Mouse (Mus musculus): ENCODE data around the gene Ptpn6.
"Not testable (repeated sequence)": the region's sequence is repeated elsewhere in the genome, so short reads cannot be mapped to it uniquely, and the experiment has no call there.

Ptpn6 gene

DNA sequence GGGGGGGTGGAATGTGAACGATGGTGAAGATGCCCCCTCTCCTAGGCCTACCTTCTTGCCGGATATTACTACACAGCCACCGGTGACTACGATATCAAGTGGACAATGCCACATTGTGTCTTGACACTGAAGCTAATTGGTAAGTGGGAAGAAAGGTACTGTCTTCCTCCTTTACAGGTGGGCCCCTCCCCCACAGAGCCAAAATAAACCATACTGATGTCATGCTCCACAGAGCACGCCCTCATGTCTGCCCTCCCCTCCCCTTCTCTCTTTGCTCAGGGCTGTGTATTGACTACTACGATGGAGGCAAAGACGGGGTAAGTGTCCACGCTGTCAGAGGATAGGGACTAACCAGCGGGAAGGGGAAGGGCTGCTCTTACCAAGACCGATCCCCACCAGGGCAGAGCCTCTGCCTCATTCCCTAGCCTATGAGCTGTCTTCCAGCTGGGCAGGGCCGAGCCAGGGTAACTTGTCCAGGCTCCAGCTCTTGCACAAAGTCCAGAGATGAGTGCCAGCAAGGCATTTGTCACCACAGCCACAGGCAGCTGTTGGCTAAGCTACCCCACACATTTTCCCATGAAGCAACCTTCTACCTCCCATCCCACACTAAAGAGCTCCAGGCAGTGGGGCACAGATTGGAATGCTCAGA, 38.4 kb downstream of the Ptpn6 start:
- DNase-seq (ENCODE audit: low spot score in 2 of 2): peak in 1 of 2 experiments; percentile 51

DNA sequence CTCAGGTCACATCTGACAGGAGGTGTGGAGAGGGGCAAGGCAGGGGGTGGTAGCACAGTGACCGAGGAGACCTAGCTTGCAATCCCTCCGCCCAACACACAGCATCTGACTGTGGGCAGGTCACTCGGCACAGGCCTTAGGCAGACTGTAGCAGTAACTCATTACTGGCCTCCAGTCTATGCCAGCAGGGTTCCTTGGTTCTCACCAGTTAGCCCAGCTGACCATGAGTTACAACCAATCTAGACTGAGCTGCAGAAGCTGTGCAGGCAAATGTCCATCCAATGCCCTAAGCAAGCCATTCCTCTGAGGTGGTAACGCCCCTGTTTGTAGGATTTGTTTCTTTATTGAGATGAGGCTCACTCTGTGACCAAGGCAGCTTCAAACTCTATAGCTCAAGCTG, 39.1 kb downstream of the Ptpn6 start:
- no peak for DNase-seq (ENCODE audit: low spot score in 2 of 2)

- DNase-seq (ENCODE audit: low spot score in 2 of 2): no peak
These were observed 39.8 kb downstream of the Ptpn6 start for GRCm38 (mm10) chr6:124698751-124699150.

- no peak for DNase-seq (ENCODE audit: low spot score in 2 of 2)
These were observed 41.9 kb downstream of the Ptpn6 start for GRCm38 (mm10) chr6:124696441-124697150.

- DNase-seq (ENCODE audit: low spot score in 2 of 2): peak; percentile 54 to 64
These were observed 44.2 kb downstream of the Ptpn6 start for GRCm38 (mm10) chr6:124694166-124694955.

DNA sequence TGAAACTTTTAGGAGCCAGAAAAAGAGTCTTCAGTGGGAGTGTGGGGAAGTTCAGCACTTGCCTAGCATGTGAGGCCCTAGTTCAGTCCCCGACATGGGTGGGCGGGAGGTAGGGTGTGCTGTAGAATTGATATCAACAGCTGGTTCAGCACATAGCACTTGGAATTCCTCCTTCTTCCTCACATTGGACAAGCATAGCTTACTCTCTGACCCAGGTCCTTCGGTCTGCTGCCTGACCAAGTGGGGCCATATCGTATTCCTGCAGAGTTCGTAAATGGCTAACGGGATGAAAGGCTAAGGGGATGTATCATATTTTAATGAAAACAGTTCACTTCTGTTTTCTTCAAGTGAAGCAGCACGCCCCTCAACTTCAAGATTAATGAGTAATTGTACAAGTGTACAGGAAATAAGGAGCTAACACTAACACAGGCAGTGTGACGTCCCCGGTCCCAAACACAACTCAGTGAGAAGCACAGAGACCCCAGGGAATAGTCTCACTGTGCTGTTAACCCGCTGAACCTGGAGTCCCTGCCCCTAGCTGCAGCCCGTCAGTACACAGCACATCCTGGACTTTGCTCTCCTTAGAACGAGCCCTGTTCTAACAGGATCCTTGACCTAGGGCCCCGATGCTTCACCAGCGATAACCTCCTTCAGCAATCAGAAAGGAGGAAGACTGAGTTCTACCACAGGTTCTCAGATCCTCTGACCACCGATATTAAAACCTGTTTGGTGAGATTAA, 45.1 kb downstream of the Ptpn6 start:
- no peak for DNase-seq (ENCODE audit: low spot score in 2 of 2)

GRCm38 (mm10) chr6:124690517-124690916, 48.0 kb downstream of the Ptpn6 start:
- DNase-seq (ENCODE audit: low spot score in 2 of 2): no peak

GRCm38 (mm10) chr6:124689011-124689410, 49.5 kb downstream of the Ptpn6 start:
- DNase-seq (ENCODE audit: low spot score in 2 of 2): no peak

DNA sequence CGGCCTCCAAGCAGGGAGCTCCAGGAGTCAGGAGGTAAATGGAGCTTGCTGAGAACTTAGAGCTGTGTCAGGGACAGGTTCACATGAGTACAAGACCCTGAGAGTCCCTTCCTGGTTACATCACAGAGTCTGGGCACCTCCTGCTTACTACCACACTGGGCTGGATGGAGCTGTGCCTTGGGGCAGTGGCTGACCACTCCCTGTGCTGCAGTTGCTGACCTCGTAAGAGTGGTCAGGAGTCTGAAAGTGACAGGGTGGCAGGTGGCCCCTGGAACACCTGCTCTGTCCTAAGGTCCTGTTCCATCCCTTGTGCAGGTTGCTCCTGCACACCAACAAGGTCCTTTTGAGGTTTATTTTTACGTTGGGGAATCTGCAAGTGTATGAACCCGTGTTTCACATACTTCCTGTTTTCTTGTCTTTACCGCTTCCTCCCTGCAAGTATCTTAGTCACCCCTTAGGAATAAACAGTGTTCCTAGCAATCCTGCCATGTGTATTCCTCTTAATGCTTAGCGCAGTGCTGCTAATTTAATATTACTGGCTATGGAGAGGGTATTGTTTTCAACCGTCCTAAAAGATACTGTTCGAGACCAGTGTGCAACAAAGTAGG, 50.3 kb downstream of the Ptpn6 start:
- DNase-seq (ENCODE audit: low spot score in 2 of 2): no peak

DNA sequence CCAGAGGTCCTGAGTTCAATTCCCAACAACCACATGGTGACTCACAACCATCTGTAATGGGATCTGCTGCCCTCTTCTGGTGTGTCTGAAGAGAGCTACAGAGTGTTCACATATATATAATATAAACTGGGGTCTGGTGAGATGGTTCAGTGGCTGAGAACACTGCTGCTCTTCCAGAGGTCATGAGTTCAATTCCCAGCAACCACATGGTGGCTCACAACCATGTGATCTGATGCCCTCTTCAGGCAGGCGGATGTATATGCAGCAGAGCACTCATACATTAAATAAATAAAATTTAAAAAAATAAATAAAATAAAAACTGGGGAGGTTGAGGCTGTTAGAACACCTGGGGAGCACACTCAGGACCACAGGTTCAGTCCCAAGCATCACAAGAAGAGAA, 51.9 kb downstream of the Ptpn6 start:
- not testable (repeated sequence) for DNase-seq (ENCODE audit: low spot score in 2 of 2)

DNA sequence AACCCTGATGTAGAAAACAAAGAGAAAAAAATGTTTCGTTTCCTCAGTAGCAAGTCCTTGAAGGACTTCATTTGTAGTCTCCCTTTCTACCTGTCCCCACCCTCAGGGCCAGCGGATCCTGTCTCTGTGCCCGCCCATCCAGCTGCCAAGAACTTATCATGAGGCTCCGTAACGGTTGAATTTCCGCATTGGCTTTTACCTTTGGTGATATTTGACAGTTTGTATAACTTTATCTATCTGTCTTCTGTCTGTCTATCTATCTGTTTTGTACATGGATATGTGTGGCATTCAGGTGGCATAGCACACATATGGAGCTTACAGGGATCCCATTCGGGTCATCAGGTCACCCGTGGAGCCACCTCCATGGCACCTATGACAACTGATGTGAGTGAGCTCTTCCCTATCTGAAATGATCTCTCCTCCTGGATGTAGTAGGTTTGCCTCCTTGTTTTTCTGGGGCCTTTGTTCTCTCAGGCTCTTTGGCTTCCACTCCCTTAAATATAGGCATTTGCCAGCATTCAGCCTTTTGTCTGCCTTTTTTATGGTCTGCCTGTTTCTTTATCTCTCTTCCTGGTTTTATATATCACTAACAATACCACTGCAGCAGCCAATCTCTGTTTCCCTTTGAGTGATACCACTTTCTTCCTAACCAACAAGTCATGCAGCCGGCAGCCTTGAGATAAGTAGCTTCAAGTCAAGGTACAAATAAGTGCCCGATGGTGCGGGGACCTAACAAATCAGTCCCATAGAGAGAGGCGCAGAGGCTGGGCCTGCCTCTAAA, 52.7 kb downstream of the Ptpn6 start:
- DNase-seq (ENCODE audit: low spot score in 2 of 2): no peak

DNA sequence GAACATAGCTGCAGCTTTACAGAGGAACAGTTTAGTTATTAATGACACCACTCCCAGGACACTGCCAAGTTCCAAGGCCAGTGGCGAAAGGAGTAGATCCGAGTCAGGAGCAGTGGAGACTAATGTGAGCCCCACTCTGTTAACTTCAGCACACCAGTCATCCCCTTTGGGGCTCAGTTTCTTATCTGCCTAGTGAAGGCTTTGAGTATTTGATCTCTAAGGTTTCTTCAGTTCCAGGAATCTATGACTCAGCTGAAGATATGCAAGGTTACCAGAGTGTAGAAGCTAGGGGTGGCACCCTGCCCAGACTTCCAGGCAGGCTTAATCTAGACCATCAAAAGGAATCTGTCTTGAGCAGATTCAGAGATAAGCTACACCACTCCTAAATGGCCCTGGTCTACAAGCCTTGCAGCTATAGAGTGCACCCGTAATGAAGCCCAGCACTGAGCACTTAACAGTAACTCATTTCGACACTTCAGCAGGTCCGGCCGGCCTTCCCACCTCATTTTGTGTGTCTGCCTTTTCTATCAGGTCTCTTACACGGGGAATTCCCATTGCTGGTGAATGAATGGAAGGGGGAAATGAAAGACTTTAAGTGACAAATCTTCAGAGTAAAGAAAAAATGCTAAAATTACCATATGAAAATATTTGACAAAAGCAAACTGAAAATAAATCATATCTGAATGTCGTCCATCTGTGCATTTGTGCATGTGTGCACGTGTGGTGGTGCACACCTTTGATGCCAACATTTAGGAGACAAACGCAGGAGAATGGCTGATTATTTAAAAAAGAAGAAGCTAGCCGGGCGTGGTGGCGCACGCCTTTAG, 54.7 kb downstream of the Ptpn6 start:
- no peak for DNase-seq (ENCODE audit: low spot score in 2 of 2)

- not testable (repeated sequence) for DNase-seq (ENCODE audit: low spot score in 2 of 2)
These were observed 56.2 kb downstream of the Ptpn6 start for GRCm38 (mm10) chr6:124682291-124682690.

- no peak for DNase-seq (ENCODE audit: low spot score in 2 of 2)
These were observed 59.0 kb downstream of the Ptpn6 start for GRCm38 (mm10) chr6:124679486-124679885.

GRCm38 (mm10) chr6:124678769-124679168, 59.7 kb downstream of the Ptpn6 start:
- no peak for DNase-seq (ENCODE audit: low spot score in 2 of 2)

- DNase-seq (ENCODE audit: low spot score in 2 of 2): no peak
These were observed 62.3 kb downstream of the Ptpn6 start for GRCm38 (mm10) chr6:124676171-124676570.

DNA sequence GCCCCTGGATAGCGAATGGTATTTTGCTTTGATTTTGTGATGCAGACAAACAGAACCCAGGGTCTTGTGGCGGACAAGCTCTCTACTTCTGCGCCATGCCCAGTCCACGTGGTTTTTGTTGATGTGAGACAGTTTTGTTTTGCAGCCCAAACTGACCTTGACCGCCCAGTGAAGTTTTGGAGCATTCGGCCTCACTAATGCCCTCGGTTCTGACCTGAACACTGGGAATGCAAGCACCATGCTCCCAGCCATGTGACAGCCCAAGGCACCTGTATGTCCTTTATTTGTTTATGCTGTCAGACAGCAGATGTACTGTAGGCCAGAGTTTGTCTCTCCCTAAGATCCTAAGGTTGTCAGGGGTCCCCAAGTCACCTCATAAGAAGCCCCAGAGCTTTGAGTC, 63.9 kb downstream of the Ptpn6 start:
- no peak for DNase-seq (ENCODE audit: low spot score in 2 of 2)

DNA sequence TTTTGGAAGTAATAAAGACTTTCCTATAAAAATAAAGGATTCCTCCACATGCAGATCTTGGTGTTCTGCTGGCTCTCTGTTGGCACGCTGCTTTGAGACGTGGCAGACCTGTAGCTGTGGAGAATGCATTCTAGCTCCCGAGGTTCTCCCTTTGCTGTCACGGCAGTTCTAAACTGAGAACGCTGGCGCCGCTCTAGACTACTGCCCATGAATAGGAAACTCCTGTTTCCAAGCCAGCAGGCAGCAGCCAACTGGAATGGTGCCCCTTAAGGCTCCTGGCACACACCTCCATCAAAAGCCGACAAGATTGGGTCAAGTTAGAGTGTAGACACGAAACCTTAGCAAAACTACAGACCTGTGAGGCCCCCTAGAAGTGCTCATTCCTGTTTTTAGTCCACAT, 64.9 kb downstream of the Ptpn6 start:
- peak in 1 of 2 experiments; percentile 26 for DNase-seq (ENCODE audit: low spot score in 2 of 2)

DNA sequence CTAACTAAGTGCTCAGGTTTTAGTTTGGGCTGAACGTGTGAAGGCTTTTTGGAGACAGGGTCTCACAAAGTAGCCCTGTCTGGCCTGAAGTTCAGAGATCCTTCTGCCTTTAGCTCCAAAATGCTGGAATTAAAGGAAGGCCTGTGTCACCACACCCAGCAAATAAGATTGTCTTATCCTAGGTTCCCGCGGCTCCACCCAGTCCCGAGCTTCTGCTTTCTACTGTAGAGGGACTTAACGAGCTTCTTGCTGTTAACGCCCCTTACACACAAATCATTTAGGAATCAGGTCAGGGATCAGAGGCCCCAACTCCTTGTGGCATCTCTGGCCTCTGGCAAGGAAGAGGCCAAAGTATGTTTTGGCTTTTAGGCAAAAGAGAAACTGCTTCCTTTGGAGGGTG, 66.4 kb downstream of the Ptpn6 start:
- DNase-seq (ENCODE audit: low spot score in 2 of 2): no peak

Measured in frontal cortex, postnatal 10 days (tissue).